Mouse (Mus musculus): Measurements from ENCODE around the gene Atp8b2. TPM values are rescaled to one million over a fixed set of nuclear protein-coding genes. Genes with fewer than 3 reads are reported as not detected.

Atp8b2 gene
- total RNA-seq (2021) = 100 to 1,000 TPM in 1 of 2 experiments, 10 to 100 TPM in 1; 93.5 to 110 TPM

GRCm38 (mm10) chr3:89963221-89963763 lies at the start of gene Atp8b2:
Atp8b2 (minus strand) TSS chr3:89963508.
- intact Hi-C loops (cut with DNase I) = loop anchor here (2.0 to 5.0 kb wide), 3 partner anchors 36 to 641 kb away; partner anchors contain the start of genes Efna3 and Hax1

GRCm38 (mm10) chr3:90010291-90010690 lies 47.0 kb upstream of the Atp8b2 start:
- intact Hi-C loops (cut with DNase I) = no loop called here
- no peak for DNase-seq (ENCODE audit: low spot score in 2 of 2)

More at GRCm38 (mm10) chr3:89963221-89963763, at the start of gene Atp8b2:
- peak; percentile 68 to 72 for DNase-seq (ENCODE audit: low spot score in 2 of 2)

GRCm38 (mm10) chr3:90004091-90004796 lies 40.9 kb upstream of the Atp8b2 start:
- no peak for DNase-seq (ENCODE audit: low spot score in 2 of 2)
- intact Hi-C loops (cut with DNase I) = no loop called here

GRCm38 (mm10) chr3:89999830-90000229 lies 36.5 kb upstream of the Atp8b2 start:
- intact Hi-C loops (cut with DNase I) = loop anchor here (2.0 kb wide), 1 partner anchor 37 kb away; the partner anchor contains the start of gene Atp8b2
- no peak for DNase-seq (ENCODE audit: low spot score in 2 of 2)

GRCm38 (mm10) chr3:89999090-89999489 lies 35.8 kb upstream of the Atp8b2 start:
- DNase-seq (ENCODE audit: low spot score in 2 of 2) = no peak
- intact Hi-C loops (cut with DNase I) = loop anchor here (2.0 kb wide), 1 partner anchor 36 kb away; the partner anchor contains the start of gene Atp8b2

GRCm38 (mm10) chr3:89998612-89999054 lies 35.3 kb upstream of the Atp8b2 start, which contains the start of gene Hax1:
Hax1 (minus strand) TSS chr3:89998780.
- intact Hi-C loops (cut with DNase I) = loop anchor here (2.0 kb wide), 1 partner anchor 36 kb away; the partner anchor contains the start of gene Atp8b2
- peak; percentile 95 to 96 for DNase-seq (ENCODE audit: low spot score in 2 of 2)

GRCm38 (mm10) chr3:89997791-89998495 lies 34.6 kb upstream of the Atp8b2 start:
- intact Hi-C loops (cut with DNase I) = loop anchor here (2.0 kb wide), 1 partner anchor 35 kb away; the partner anchor contains the start of gene Atp8b2
- DNase-seq (ENCODE audit: low spot score in 2 of 2) = peak; percentile 28 to 67

GRCm38 (mm10) chr3:89994807-89995515 lies 31.7 kb upstream of the Atp8b2 start:
- intact Hi-C loops (cut with DNase I) = no loop called here

GRCm38 (mm10) chr3:89987822-89988221 lies 24.5 kb upstream of the Atp8b2 start:
- intact Hi-C loops (cut with DNase I) = no loop called here
- no peak for DNase-seq (ENCODE audit: low spot score in 2 of 2)

More at GRCm38 (mm10) chr3:89994807-89995515, 31.7 kb upstream of the Atp8b2 start:
- DNase-seq (ENCODE audit: low spot score in 2 of 2) = no peak

DNA sequence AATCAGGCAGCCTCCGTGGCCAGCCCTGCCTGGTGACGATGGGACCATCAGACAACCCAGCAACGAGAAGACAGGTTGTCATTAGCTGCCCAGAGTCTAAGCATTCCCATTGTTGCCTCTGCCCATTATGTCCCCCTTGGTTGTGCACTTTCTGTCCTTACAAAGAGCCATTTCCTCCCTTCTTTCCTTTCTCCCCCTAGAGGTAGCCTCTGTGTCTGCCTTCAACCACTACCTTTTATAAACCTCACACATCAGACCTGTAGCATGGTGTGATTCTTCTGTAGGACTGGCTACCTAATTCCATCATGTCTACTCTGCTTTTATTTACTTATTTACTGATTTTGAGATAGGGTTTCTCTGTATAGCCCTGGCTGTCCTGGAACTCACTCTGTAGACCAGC lies 23.9 kb upstream of the Atp8b2 start:
- intact Hi-C loops (cut with DNase I) = no loop called here

DNA sequence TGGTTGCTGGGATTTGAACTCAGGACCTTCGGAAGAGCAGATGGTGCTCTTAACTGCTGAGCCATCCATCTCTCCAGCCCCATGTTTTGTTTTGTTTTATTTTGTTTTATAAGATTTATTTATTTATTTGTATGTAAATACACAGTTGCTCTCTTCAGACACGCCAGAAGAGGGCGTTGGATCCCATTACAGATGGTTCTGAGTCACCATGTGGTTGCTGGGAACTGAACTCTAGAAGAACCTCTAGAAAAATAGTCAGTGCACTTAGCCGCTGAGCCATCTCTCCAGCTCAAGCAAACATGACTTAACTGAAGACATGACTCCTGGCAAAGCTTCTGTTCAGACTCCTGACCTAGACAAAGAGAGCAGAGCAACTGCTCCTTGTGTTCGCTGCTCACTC lies 19.1 kb upstream of the Atp8b2 start:
- intact Hi-C loops (cut with DNase I) = no loop called here
- DNase-seq (ENCODE audit: low spot score in 2 of 2) = no peak

More for the DNA sequence above, 23.9 kb upstream of the Atp8b2 start:
- DNase-seq (ENCODE audit: low spot score in 2 of 2) = no peak

- intact Hi-C loops (cut with DNase I) = no loop called here
Measured at GRCm38 (mm10) chr3:89976859-89977258, 13.6 kb upstream of the Atp8b2 start.

DNA sequence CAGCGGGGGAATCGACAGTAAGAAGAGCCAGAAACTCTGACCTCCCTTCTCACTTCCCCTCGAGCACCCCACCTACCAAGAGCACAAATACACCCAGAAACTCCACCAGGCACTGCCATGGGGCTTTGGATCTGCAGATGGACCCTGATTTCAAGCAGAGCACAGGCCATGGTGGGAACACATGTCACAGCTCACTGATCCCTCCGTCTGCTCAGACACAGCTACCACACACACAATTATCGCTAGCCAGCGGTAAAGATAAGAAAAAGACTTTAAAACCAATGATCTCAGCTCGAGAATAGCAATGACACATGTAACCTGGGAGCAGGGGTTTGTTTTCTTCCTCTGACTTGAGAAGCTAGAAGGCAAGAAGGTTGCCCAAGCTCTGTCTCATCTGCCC lies 5.2 kb upstream of the Atp8b2 start:
- intact Hi-C loops (cut with DNase I) = no loop called here
- no peak for DNase-seq (ENCODE audit: low spot score in 2 of 2)

More at GRCm38 (mm10) chr3:89976859-89977258, 13.6 kb upstream of the Atp8b2 start:
- no peak for DNase-seq (ENCODE audit: low spot score in 2 of 2)

GRCm38 (mm10) chr3:89966946-89967345 lies 3.6 kb upstream of the Atp8b2 start:
- intact Hi-C loops (cut with DNase I) = no loop called here
- DNase-seq (ENCODE audit: low spot score in 2 of 2) = no peak

DNA sequence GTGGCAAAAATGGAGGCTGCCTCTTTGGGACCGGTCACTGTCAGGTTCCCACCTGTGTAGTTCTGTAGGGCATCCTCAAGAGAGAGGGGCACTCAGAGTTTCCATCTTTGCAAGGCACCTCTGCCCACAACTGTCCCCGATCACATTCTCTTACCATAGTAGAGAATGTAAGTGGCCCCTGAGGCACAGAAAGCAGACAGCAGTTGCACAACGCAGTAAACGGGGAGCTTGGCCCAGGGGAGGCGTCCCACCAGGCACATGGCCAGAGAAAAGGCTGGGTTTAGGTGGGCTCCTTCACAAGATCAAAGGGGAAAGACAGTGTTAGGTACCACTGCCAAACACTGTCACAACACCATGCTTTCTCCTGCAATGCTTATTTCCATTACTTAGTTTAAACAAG lies 2.7 kb upstream of the Atp8b2 start:
- no peak for DNase-seq (ENCODE audit: low spot score in 2 of 2)
- intact Hi-C loops (cut with DNase I) = no loop called here

DNA sequence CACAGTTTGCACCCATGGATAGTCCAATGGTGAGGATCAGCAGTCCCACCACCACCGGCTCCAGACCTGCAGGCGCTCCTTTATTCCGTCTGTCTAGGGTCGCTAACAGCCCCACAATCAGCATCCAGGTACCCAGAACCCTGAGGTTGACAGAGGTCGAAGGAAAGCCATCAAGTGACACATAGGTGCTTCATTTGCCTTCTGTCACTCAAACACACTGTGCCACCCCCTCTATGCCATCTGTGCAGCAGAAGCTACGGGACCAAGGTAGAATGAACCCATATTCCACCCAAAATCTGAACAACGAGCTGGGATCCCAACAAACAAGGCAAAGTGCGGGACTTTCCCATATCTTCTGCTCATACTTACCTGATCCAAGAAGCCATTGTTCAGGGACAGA lies 2.2 kb upstream of the Atp8b2 start:
- intact Hi-C loops (cut with DNase I) = no loop called here
- no peak for DNase-seq (ENCODE audit: low spot score in 2 of 2)

DNA sequence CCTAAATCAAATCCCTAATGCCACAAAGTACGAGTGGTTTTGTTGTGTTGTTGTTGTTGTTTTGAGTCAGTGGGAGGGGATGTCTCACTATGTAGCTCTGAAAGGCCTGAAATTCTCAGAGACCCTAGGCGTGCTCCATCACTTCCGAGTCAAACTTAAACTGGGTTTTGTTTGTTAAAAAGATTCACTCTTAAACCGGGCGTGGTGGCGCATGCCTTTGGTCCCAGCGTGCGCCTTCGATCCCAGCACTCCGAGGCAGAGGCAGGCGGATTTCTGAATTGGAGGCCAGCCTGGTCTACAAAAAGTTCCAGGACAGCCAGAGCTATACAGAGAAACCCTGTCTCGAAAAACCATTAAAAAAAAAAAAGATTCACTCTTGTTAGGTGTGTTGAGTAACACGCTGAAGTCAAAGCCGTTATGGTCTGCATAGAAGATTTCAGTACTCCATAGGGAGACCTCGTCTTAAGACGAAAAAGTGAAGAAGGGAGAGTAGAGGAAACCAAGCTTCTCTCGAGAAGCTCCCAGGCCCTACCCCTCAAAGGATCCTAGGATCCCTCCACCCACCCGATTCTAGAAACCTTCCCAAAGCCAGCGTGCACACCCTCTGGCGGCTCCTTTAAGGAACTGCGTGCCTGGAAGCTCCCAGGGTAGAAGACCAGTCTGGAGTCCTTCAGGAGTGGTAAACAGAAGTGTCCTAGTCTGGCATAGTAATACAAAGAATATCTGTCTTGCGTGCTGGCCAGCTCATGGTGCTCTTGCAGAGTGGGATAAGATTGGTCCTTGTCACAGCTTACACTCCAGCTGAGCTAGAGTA lies 825 bp upstream of the Atp8b2 start:
- peak in 1 of 2 experiments; percentile 71 for DNase-seq (ENCODE audit: low spot score in 2 of 2)
- intact Hi-C loops (cut with DNase I) = loop anchor here (1.0 to 5.0 kb wide), 4 partner anchors 11 to 642 kb away; partner anchors contain the start of genes Efna3 and Hax1

DNA sequence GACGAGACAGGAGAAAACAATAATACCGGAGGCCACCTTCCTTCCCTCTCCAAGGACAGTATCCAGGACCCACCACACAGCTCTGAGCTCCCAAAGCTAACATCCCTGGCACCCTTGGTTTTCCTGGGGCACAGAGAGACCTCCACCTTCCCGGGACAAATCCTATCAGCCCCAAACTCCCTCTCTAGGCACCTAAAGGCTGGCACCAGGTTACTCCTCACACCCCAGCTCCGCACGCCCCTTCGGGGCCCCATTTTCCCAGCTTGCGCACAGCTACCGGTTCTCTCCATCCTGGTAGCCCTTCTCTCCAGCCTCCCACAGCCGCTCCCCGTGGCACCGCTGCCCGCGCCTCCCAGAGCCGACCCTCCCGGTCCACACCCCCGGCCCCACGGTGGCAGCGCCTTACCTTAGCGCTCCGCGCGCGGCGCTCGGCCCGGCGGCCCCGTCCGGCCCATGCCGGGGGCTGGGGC lies 522 bp downstream of the Atp8b2 start:
- no peak for DNase-seq (ENCODE audit: low spot score in 2 of 2)
- intact Hi-C loops (cut with DNase I) = loop anchor here (2.0 to 5.0 kb wide), 3 partner anchors 36 to 640 kb away; partner anchors contain the start of genes Efna3 and Hax1
